Mouse (Mus musculus): ENCODE data around the gene Izumo4. TPM values are rescaled to one million over a fixed set of nuclear protein-coding genes. Genes with fewer than 3 reads are reported as not detected.

Izumo4 gene
- polyA plus RNA-seq, 3 experiments from 2014 or later = 71.4 to 109 (median 107) TPM

- ATAC-seq = peak; percentile 49
These were observed 14.1 kb upstream of the Izumo4 start for GRCm38 (mm10) chr10:80687850-80688249.

- ATAC-seq = no peak
These were observed 9.5 kb upstream of the Izumo4 start for GRCm38 (mm10) chr10:80692249-80693165.

GRCm38 (mm10) chr10:80693401-80694045 lies 8.5 kb upstream of the Izumo4 start:
- ATAC-seq = no peak

GRCm38 (mm10) chr10:80694159-80694938 lies 7.6 kb upstream of the Izumo4 start:
- no peak for ATAC-seq

- peak; percentile 83 for ATAC-seq
These were observed 6.8 kb upstream of the Izumo4 start for GRCm38 (mm10) chr10:80695186-80695585.

- peak; percentile 7 for ATAC-seq
These were observed 6.0 kb upstream of the Izumo4 start for GRCm38 (mm10) chr10:80695801-80696501.

GRCm38 (mm10) chr10:80696502-80697392 lies 5.2 kb upstream of the Izumo4 start:
- ATAC-seq = no peak

GRCm38 (mm10) chr10:80697393-80697787 lies 4.6 kb upstream of the Izumo4 start:
- no peak for ATAC-seq

- no peak for ATAC-seq
These were observed 4.2 kb upstream of the Izumo4 start for GRCm38 (mm10) chr10:80697812-80698211.

- ATAC-seq = no peak
These were observed 3.4 kb upstream of the Izumo4 start for GRCm38 (mm10) chr10:80698605-80699004.

- ATAC-seq = no peak
These were observed 1.9 kb upstream of the Izumo4 start for GRCm38 (mm10) chr10:80700038-80700504.

- peak; percentile 49 for ATAC-seq
These were observed 1.3 kb upstream of the Izumo4 start for GRCm38 (mm10) chr10:80700732-80701131.

- peak; percentile 46 for ATAC-seq
These were observed 779 bp downstream of the Izumo4 start for GRCm38 (mm10) chr10:80702536-80703390.

GRCm38 (mm10) chr10:80703643-80704042 lies 1.7 kb downstream of the Izumo4 start:
- ATAC-seq = no peak

- ATAC-seq = no peak
These were observed 2.4 kb downstream of the Izumo4 start for GRCm38 (mm10) chr10:80704418-80704817.

- ATAC-seq = no peak
These were observed 3.0 kb downstream of the Izumo4 start for GRCm38 (mm10) chr10:80705033-80705432.

- no peak for ATAC-seq
These were observed 3.5 kb downstream of the Izumo4 start for GRCm38 (mm10) chr10:80705479-80705878.

GRCm38 (mm10) chr10:80710834-80711233 lies 8.8 kb downstream of the Izumo4 start:
- no peak for ATAC-seq

- no peak for ATAC-seq
These were observed 15.3 kb downstream of the Izumo4 start for GRCm38 (mm10) chr10:80717281-80717680.

Measured in inflammation-experienced regulatory T-cells, adult 6 months (primary cell).